Mouse (Mus musculus): ENCODE data around the gene Cacna1c. TPM values are rescaled to one million over a fixed set of nuclear protein-coding genes. Genes with fewer than 3 reads are reported as not detected.

The Cacna1c gene
- polyA plus RNA-seq, 1 experiment from 2014 or later: 44.0 TPM

- ATAC-seq (replicated peaks; ENCODE audit: insufficient number of reproducible peaks, low FRiP score, low TSS enrichment): no peak
- no peak overlapping the region for H3K4me2 ChIP-seq
- no peak overlapping the region for H3K27ac ChIP-seq (ENCODE audit: low read depth, low read length)
- H3K9ac ChIP-seq (ENCODE audit: low read depth, low read length): no peak overlapping the region
- H3K9me3 ChIP-seq (replicated peaks; ENCODE audit: control insufficient read depth, low read length): no peaks in the 10 kb centered on the region
- H3K27me3 ChIP-seq (ENCODE audit: control insufficient read depth, insufficient read depth, low read length): no peaks in the 10 kb centered on the region
- H3K4me3 ChIP-seq (ENCODE audit: low read depth, low read length): no peak overlapping the region
- WGBS (ENCODE audit: insufficient replicate concordance): 35% methylated on average over 8 of the region's 8 CpGs
- peaks cover 47% of the 10 kb centered on the region for H3K4me1 ChIP-seq (ENCODE audit: control insufficient read depth, insufficient read depth, low read length)
- no peaks in the 10 kb centered on the region for H3K36me3 ChIP-seq (ENCODE audit: control insufficient read depth, insufficient read depth, low read length)
These were observed 3.2 kb upstream of the Cacna1c start for GRCm38 (mm10) chr6:119199274-119199879.

- Histone ChIP-seq H3K4me1 (ENCODE audit: control insufficient read depth, insufficient read depth, low read length) (peaks cover 41% of the 10 kb centered on the region), H3K36me3 (ENCODE audit: control insufficient read depth, insufficient read depth, low read length) (no peaks in the 10 kb centered on the region), H3K9me3 (replicated peaks; ENCODE audit: control insufficient read depth, low read length) (no peaks in the 10 kb centered on the region), H3K9ac (ENCODE audit: low read depth, low read length) (no peak overlapping the region), H3K4me2 (no peak overlapping the region), H3K27me3 (ENCODE audit: control insufficient read depth, insufficient read depth, low read length) (no peaks in the 10 kb centered on the region), H3K4me3 (ENCODE audit: low read depth, low read length) (no peak overlapping the region), H3K27ac (ENCODE audit: low read depth, low read length) (0 out of 2 replicates have a peak overlapping the region, but pooled peaks have one; percentile 6)
- no peak for ATAC-seq (replicated peaks; ENCODE audit: insufficient number of reproducible peaks, low FRiP score, low TSS enrichment)
- WGBS (ENCODE audit: insufficient replicate concordance): 51% methylated on average over 15 of the region's 15 CpGs
These were observed 2.5 kb upstream of the Cacna1c start for GRCm38 (mm10) chr6:119198534-119199273.

GRCm38 (mm10) chr6:119194601-119195000 lies 1.6 kb downstream of the Cacna1c start:
- WGBS (ENCODE audit: insufficient replicate concordance): 45% methylated on average over 7 of the region's 7 CpGs
- Histone ChIP-seq H3K9me3 (replicated peaks; ENCODE audit: control insufficient read depth, low read length) (no peaks in the 10 kb centered on the region), H3K9ac (ENCODE audit: low read depth, low read length) (peak overlapping the region; percentile 86), H3K4me2 (peak overlapping the region; percentile 69), H3K36me3 (ENCODE audit: control insufficient read depth, insufficient read depth, low read length) (0 out of 2 replicates have a peak, but pooled peaks cover 3% of the 10 kb centered on the region), H3K27ac (ENCODE audit: low read depth, low read length) (peak overlapping the region; percentile 97), H3K4me3 (ENCODE audit: low read depth, low read length) (peak overlapping the region; percentile 64), H3K27me3 (ENCODE audit: control insufficient read depth, insufficient read depth, low read length) (no peaks in the 10 kb centered on the region), H3K4me1 (ENCODE audit: control insufficient read depth, insufficient read depth, low read length) (peaks cover 51% of the 10 kb centered on the region)
- ATAC-seq (replicated peaks; ENCODE audit: insufficient number of reproducible peaks, low FRiP score, low TSS enrichment): no peak

- peaks cover 51% of the 10 kb centered on the region for H3K4me1 ChIP-seq (ENCODE audit: control insufficient read depth, insufficient read depth, low read length)
- 0 out of 2 replicates have a peak, but pooled peaks cover 3% of the 10 kb centered on the region for H3K36me3 ChIP-seq (ENCODE audit: control insufficient read depth, insufficient read depth, low read length)
- peak overlapping the region; percentile 97 for H3K27ac ChIP-seq (ENCODE audit: low read depth, low read length)
- H3K4me3 ChIP-seq (ENCODE audit: low read depth, low read length): peak overlapping the region; percentile 64
- no peak for ATAC-seq (replicated peaks; ENCODE audit: insufficient number of reproducible peaks, low FRiP score, low TSS enrichment)
- peak overlapping the region; percentile 86 for H3K9ac ChIP-seq (ENCODE audit: low read depth, low read length)
- H3K27me3 ChIP-seq (ENCODE audit: control insufficient read depth, insufficient read depth, low read length): no peaks in the 10 kb centered on the region
- 46% methylated on average over 9 of the region's 9 CpGs for WGBS (ENCODE audit: insufficient replicate concordance)
- peak overlapping the region; percentile 69 for H3K4me2 ChIP-seq
- H3K9me3 ChIP-seq (replicated peaks; ENCODE audit: control insufficient read depth, low read length): no peaks in the 10 kb centered on the region
These were observed 2.1 kb downstream of the Cacna1c start for GRCm38 (mm10) chr6:119194161-119194560.

- peak overlapping the region; percentile 97 for H3K27ac ChIP-seq (ENCODE audit: low read depth, low read length)
- peak overlapping the region; percentile 86 for H3K9ac ChIP-seq (ENCODE audit: low read depth, low read length)
- H3K9me3 ChIP-seq (replicated peaks; ENCODE audit: control insufficient read depth, low read length): no peaks in the 10 kb centered on the region
- 20% methylated on average over 15 of the region's 15 CpGs for WGBS (ENCODE audit: insufficient replicate concordance)
- H3K36me3 ChIP-seq (ENCODE audit: control insufficient read depth, insufficient read depth, low read length): 0 out of 2 replicates have a peak, but pooled peaks cover 3% of the 10 kb centered on the region
- no peaks in the 10 kb centered on the region for H3K27me3 ChIP-seq (ENCODE audit: control insufficient read depth, insufficient read depth, low read length)
- peaks cover 51% of the 10 kb centered on the region for H3K4me1 ChIP-seq (ENCODE audit: control insufficient read depth, insufficient read depth, low read length)
- no peak for ATAC-seq (replicated peaks; ENCODE audit: insufficient number of reproducible peaks, low FRiP score, low TSS enrichment)
- H3K4me3 ChIP-seq (ENCODE audit: low read depth, low read length): peak overlapping the region; percentile 64
- H3K4me2 ChIP-seq: peak overlapping the region; percentile 69
These were observed 2.6 kb downstream of the Cacna1c start for GRCm38 (mm10) chr6:119193571-119194154.

GRCm38 (mm10) chr6:119191478-119191877 lies 4.7 kb downstream of the Cacna1c start:
- H3K4me1 ChIP-seq (ENCODE audit: control insufficient read depth, insufficient read depth, low read length): peaks cover 36% of the 10 kb centered on the region
- WGBS (ENCODE audit: insufficient replicate concordance): 75% methylated on average over 4 of the region's 4 CpGs
- H3K9ac ChIP-seq (ENCODE audit: low read depth, low read length): no peak overlapping the region
- H3K36me3 ChIP-seq (ENCODE audit: control insufficient read depth, insufficient read depth, low read length): 0 out of 2 replicates have a peak, but pooled peaks cover 3% of the 10 kb centered on the region
- ATAC-seq (replicated peaks; ENCODE audit: insufficient number of reproducible peaks, low FRiP score, low TSS enrichment): no peak
- H3K27me3 ChIP-seq (ENCODE audit: control insufficient read depth, insufficient read depth, low read length): no peaks in the 10 kb centered on the region
- H3K9me3 ChIP-seq (replicated peaks; ENCODE audit: control insufficient read depth, low read length): no peaks in the 10 kb centered on the region
- H3K27ac ChIP-seq (ENCODE audit: low read depth, low read length): no peak overlapping the region
- H3K4me3 ChIP-seq (ENCODE audit: low read depth, low read length): no peak overlapping the region
- peak overlapping the region; percentile 69 for H3K4me2 ChIP-seq

- no peak for ATAC-seq (replicated peaks; ENCODE audit: insufficient number of reproducible peaks, low FRiP score, low TSS enrichment)
- Histone ChIP-seq H3K9me3 (replicated peaks; ENCODE audit: control insufficient read depth, low read length) (no peaks in the 10 kb centered on the region), H3K4me3 (ENCODE audit: low read depth, low read length) (no peak overlapping the region), H3K4me1 (ENCODE audit: control insufficient read depth, insufficient read depth, low read length) (peaks cover 43% of the 10 kb centered on the region), H3K9ac (ENCODE audit: low read depth, low read length) (no peak overlapping the region), H3K4me2 (no peak overlapping the region), H3K27me3 (ENCODE audit: control insufficient read depth, insufficient read depth, low read length) (no peaks in the 10 kb centered on the region), H3K36me3 (ENCODE audit: control insufficient read depth, insufficient read depth, low read length) (0 out of 2 replicates have a peak, but pooled peaks cover 3% of the 10 kb centered on the region), H3K27ac (ENCODE audit: low read depth, low read length) (no peak overlapping the region)
- WGBS (ENCODE audit: insufficient replicate concordance): 49% methylated on average over 6 of the region's 6 CpGs
These were observed 8.6 kb downstream of the Cacna1c start for GRCm38 (mm10) chr6:119187631-119188030.

GRCm38 (mm10) chr6:119186658-119187057 lies 9.6 kb downstream of the Cacna1c start:
- H3K4me2 ChIP-seq: no peak overlapping the region
- no peak overlapping the region for H3K27ac ChIP-seq (ENCODE audit: low read depth, low read length)
- H3K4me1 ChIP-seq (ENCODE audit: control insufficient read depth, insufficient read depth, low read length): peaks cover 39% of the 10 kb centered on the region
- WGBS (ENCODE audit: insufficient replicate concordance): 61% methylated on average over 8 of the region's 8 CpGs
- 0 out of 2 replicates have a peak, but pooled peaks cover 3% of the 10 kb centered on the region for H3K36me3 ChIP-seq (ENCODE audit: control insufficient read depth, insufficient read depth, low read length)
- H3K9ac ChIP-seq (ENCODE audit: low read depth, low read length): no peak overlapping the region
- no peaks in the 10 kb centered on the region for H3K27me3 ChIP-seq (ENCODE audit: control insufficient read depth, insufficient read depth, low read length)
- ATAC-seq (replicated peaks; ENCODE audit: insufficient number of reproducible peaks, low FRiP score, low TSS enrichment): no peak
- H3K4me3 ChIP-seq (ENCODE audit: low read depth, low read length): no peak overlapping the region
- H3K9me3 ChIP-seq (replicated peaks; ENCODE audit: control insufficient read depth, low read length): no peaks in the 10 kb centered on the region

Measured in heart, embryonic 11.5 days (tissue).